Mouse (Mus musculus) lung, adult 2 months (tissue): Measurements from ENCODE around the gene Vmn1r118. TPM values are rescaled to one million over a fixed set of nuclear protein-coding genes. Genes with fewer than 3 reads are reported as not detected.
"Not testable (repeated sequence)": the region's sequence is repeated elsewhere in the genome, so short reads cannot be mapped to it uniquely, and the experiment has no call there.

Experiments used
- DNase-seq: peaks from one replicate; pipeline ENCODE4 v3.0.0; 2022
- H3K4me1 ChIP-seq: fragments of 200-500 bp; 2 replicates; pipeline ENCODE4 v1.6.1; 2011; ENCODE audit warnings: low read length; ENCODE audit not compliant: control insufficient read depth, insufficient read depth
- H3K4me3 ChIP-seq: fragments of 200-500 bp; replicated peaks from 2 replicates; pipeline ENCODE3; 2011; ENCODE audit warnings: low read depth, mild to moderate bottlenecking, control low read depth, low read length; ENCODE audit errors: extremely low read depth
- WGBS: fragments of 180-500 bp; shearing (Covaris S2); methylation state at CpG from one replicate; pipeline ENCODE4 v1.1.7; 2018; 5-methylcytosine and 5-hydroxymethylcytosine counted together
- polyA plus RNA-seq: library from polyadenylated mRNA; depleted of rRNA; stranded (reverse); fragments of >200 nt; gene quantifications from 2 replicates; pipeline ENCODE4 v1.2.3, GENCODE M21; 2012; rRNA removed

The Vmn1r118 gene
- not detected in 2 replicates for polyA plus RNA-seq

DNA sequence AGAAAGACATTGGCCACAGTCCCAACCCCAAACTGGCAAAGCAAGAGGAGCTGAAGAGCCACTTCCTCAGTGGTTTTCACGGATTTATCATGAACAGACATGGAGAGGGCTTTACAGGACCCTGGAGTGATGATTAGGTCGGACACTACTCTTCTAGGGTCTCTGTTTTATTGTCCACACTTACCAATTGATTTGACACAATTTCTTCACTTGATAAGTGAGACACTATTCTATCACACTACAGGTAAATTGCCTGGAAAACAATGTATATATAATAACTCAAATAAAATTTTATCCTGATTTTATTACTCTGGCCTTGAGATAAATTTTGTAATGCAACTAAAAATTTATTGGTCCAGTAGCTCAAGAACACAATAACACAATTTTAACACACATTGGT is at the start of gene Vmn1r118:
TSS of gene Vmn1r118 (minus strand) at position 101 of the 400 bp plus-strand sequence.
- not testable (repeated sequence) for H3K4me3 ChIP-seq, DNase-seq, H3K4me1 ChIP-seq
- WGBS, result no CpG with 5 or more reads among the region's 2 CpGs

DNA sequence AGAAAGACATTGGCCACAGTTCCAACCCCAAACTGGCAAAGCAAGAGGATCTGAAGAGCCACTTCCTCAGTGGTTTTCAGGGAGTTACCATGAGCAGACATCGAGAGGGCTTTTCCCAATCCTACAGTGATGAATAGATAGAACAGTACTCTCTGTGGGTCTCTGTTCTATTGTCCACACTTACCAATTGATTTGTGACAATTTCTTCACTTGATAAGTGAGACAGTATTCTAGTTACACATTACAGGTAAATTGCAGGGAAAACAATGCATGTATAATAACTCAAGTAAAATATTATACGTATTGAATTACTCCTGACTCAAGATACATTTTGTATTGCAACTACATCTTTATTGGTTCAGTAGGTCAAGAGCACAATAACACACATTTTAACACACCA is 28.1 kb downstream of the Vmn1r118 start, which contains the start of gene Vmn1r117:
TSS of gene Vmn1r117 (minus strand) at position 101 of the 400 bp plus-strand sequence.
- not testable (repeated sequence) for H3K4me1 ChIP-seq, H3K4me3 ChIP-seq, DNase-seq
- no CpG with 5 or more reads among the region's 2 CpGs for WGBS

DNA sequence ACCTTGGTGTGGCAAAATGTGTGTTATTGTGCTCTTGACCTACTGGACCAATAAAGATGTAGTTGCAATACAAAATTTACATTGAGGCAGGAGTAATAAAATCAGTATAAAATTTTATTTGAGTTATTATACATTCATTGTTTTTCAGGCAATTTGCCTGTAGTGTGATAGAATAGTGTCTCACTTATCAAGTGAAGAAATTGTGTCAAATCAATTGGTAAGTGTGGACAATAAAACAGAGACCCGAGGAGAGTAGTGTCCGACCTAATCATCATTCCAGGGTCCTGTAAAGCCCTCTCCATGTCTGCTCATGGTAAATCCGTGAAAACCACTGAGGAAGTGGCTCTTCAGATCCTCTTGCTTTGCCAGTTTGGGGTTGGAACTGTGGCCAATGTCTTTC is 40.2 kb downstream of the Vmn1r118 start, which contains the start of gene Vmn1r116:
TSS of gene Vmn1r116 (plus strand) at position 301 of the 400 bp plus-strand sequence.
- H3K4me3 ChIP-seq, DNase-seq, H3K4me1 ChIP-seq: not testable (repeated sequence)
- WGBS, result 50% methylated on average over 3 of the region's 3 CpGs

Other genes starting within 250 kb of the Vmn1r118 start
- not detected in 2 replicates for gene Vmn1r107, start 243.4 kb downstream of the Vmn1r118 start, polyA plus RNA-seq
- not detected in 2 replicates for gene Vmn1r111, start 209.1 kb downstream of the Vmn1r118 start, polyA plus RNA-seq
- gene Gm10668, start 181.7 kb downstream of the Vmn1r118 start, polyA plus RNA-seq, result not detected in 2 replicates
- gene Vmn1r112, start 141.2 kb downstream of the Vmn1r118 start, polyA plus RNA-seq, result not detected in 2 replicates
- gene Vmn1r113, start 125.1 kb downstream of the Vmn1r118 start, polyA plus RNA-seq, result not detected in 2 replicates
- gene Vmn1r114, start 100.2 kb downstream of the Vmn1r118 start, polyA plus RNA-seq, result not detected in 2 replicates
- not detected in 2 replicates for gene Vmn1r115, start 67.4 kb downstream of the Vmn1r118 start, polyA plus RNA-seq
- not detected in 2 replicates for gene Vmn1r116, start 40.1 kb downstream of the Vmn1r118 start, polyA plus RNA-seq
- gene Vmn1r117, start 28.2 kb downstream of the Vmn1r118 start, polyA plus RNA-seq, result not detected in 2 replicates
- not detected in 2 replicates for gene Vmn1r119, start 100.1 kb upstream of the Vmn1r118 start, polyA plus RNA-seq
- not detected in 2 replicates for gene Vmn1r120, start 141.4 kb upstream of the Vmn1r118 start, polyA plus RNA-seq
- gene Vmn1r121, start 186.2 kb upstream of the Vmn1r118 start, polyA plus RNA-seq, result not detected in 2 replicates
- not detected in 2 replicates for gene Vmn1r122, start 221.8 kb upstream of the Vmn1r118 start, polyA plus RNA-seq
- gene Vmn1r123, start 249.8 kb upstream of the Vmn1r118 start, polyA plus RNA-seq, result not detected in 2 replicates